Mouse (Mus musculus) lung, adult 2 months (tissue): ENCODE measurements around the gene Stmnd1. TPM values are rescaled to one million over a fixed set of nuclear protein-coding genes. Genes with fewer than 3 reads are reported as not detected.
A peak's percentile ranks its signal among the peaks of the same experiment; 100 is the strongest.

Experiments
- DNase-seq: peaks from one replicate; pipeline ENCODE4 v3.0.0; 2022
- H3K4me1 ChIP-seq: fragments of 200-500 bp; 2 replicates; pipeline ENCODE4 v1.6.1; 2011; ENCODE audit warnings: low read length; ENCODE audit not compliant: control insufficient read depth, insufficient read depth
- H3K4me3 ChIP-seq: fragments of 200-500 bp; replicated peaks from 2 replicates; pipeline ENCODE3; 2011; ENCODE audit warnings: low read depth, mild to moderate bottlenecking, control low read depth, low read length; ENCODE audit errors: extremely low read depth
- CTCF ChIP-seq: fragments of 200-500 bp; IDR thresholded peaks from 2 replicates; pipeline ENCODE4 v1.5.1; 2011; ENCODE audit warnings: mild to moderate bottlenecking, low read length, control low read depth; ENCODE audit not compliant: insufficient read depth
- POLR2A ChIP-seq: fragments of 200-500 bp; IDR thresholded peaks from 2 replicates; pipeline ENCODE4 v1.6.1; 2011; ENCODE audit warnings: low read depth, mild to moderate bottlenecking, control low read depth, low read length, borderline replicate concordance; ENCODE audit errors: extremely low read depth
- WGBS: fragments of 180-500 bp; shearing (Covaris S2); methylation state at CpG from one replicate; pipeline ENCODE4 v1.1.7; 2018; 5-methylcytosine and 5-hydroxymethylcytosine counted together
- polyA plus RNA-seq: library from polyadenylated mRNA; depleted of rRNA; stranded (reverse); fragments of >200 nt; gene quantifications from 2 replicates; pipeline ENCODE4 v1.2.3, GENCODE M21; 2012

Stmnd1 gene
- polyA plus RNA-seq, 1 experiment = 2.4 TPM

GRCm38 (mm10) chr13:46254171-46254570, 19.4 kb upstream of the Stmnd1 start:
- DNase-seq = no peak
- Histone ChIP-seq H3K4me1 (no peaks in the 10 kb centered on the region), H3K4me3 (no peak overlapping the region)
- 93% methylated on average over 5 of the region's 5 CpGs for WGBS
- TF ChIP-seq CTCF (no peak), POLR2A (no peak)

- 64% methylated on average over 6 of the region's 6 CpGs for WGBS
- TF ChIP-seq POLR2A (no peak), CTCF (no peak)
- H3K4me3 ChIP-seq = no peak overlapping the region
- H3K4me1 ChIP-seq = no peaks in the 10 kb centered on the region
- DNase-seq = no peak
These were observed 17.9 kb upstream of the Stmnd1 start for GRCm38 (mm10) chr13:46255616-46256015.

GRCm38 (mm10) chr13:46257847-46258246, 15.7 kb upstream of the Stmnd1 start:
- peak; percentile 57; the same call in 1 of the 2 replicates for TF ChIP-seq CTCF
- no peak for TF ChIP-seq POLR2A
- 7% methylated on average over 4 of the region's 4 CpGs for WGBS
- no peak overlapping the region for H3K4me3 ChIP-seq
- DNase-seq = peak; percentile 38
- H3K4me1 ChIP-seq = no peaks in the 10 kb centered on the region

- 39% methylated on average over 4 of the region's 4 CpGs for WGBS
- H3K4me3 ChIP-seq = no peak overlapping the region
- H3K4me1 ChIP-seq = no peaks in the 10 kb centered on the region
- TF ChIP-seq CTCF = no peak
- no peak for TF ChIP-seq POLR2A
- DNase-seq = no peak
These were observed 14.0 kb upstream of the Stmnd1 start for GRCm38 (mm10) chr13:46259526-46259925.

GRCm38 (mm10) chr13:46261244-46261643, 12.3 kb upstream of the Stmnd1 start:
- Histone ChIP-seq H3K4me1 (no peaks in the 10 kb centered on the region), H3K4me3 (no peak overlapping the region)
- TF ChIP-seq POLR2A (no peak), CTCF (no peak)
- no peak for DNase-seq
- 72% methylated on average over 3 of the region's 3 CpGs for WGBS

GRCm38 (mm10) chr13:46267783-46268182, 5.7 kb upstream of the Stmnd1 start:
- Histone ChIP-seq H3K4me3 (no peak overlapping the region), H3K4me1 (peaks cover 5% of the 10 kb centered on the region; the same call in 1 of the 2 replicates)
- DNase-seq = no peak
- no peak for TF ChIP-seq CTCF
- TF ChIP-seq POLR2A = no peak

DNA sequence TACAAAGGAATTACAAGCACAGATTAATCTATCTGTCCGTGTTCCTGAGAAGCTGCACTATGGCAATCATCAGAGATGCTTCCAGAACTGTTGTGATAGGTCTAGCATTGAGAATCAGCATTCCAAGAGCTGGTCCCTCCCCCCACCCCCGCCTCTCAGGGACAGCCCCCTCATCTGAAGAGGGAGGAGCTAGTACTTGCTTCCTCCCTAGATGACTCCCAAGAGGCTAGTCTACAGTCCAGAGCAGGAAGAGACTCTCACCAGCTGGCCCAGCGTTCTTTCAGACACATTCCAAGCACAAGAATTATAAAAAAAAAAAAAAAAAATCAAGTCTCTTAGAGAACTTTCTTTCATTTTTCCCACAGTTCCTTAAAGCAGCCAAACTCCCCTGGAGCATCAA, 5.2 kb upstream of the Stmnd1 start:
- Histone ChIP-seq H3K4me3 (no peak overlapping the region), H3K4me1 (peaks cover 5% of the 10 kb centered on the region; the same call in 1 of the 2 replicates)
- no peak for DNase-seq
- WGBS = 25% methylated on average over 3 of the region's 3 CpGs
- no peak for TF ChIP-seq CTCF
- no peak for TF ChIP-seq POLR2A

DNA sequence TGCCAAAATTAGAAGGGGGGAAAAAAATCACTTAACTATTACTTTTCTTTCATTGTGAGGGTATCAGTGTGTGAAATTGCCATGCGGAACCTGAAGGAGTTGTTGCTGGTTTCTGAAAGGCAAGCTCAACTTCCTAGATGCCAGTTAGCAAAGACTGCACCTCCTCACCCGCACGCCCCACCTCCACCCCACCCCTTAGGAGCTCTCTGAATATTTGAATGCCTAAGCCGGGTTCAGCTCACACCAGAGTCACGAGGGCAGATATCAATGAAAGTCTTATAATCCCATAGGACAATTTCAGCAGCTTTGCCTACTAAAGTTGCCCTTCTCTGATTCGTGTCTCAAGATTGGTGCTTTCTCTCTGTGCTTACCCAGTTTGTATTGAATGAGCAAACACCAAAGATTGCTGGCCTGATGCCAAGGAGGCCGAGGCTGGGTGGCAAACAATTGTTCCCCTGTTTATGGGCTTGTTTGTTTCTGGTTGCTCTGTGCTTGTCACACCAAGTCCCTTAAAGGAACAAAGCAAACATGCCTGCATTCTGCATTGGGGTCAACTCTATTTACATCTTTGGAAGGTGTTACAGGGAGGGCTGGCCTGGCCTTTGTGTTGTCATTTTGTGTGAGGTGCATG, 4.6 kb upstream of the Stmnd1 start:
- no peak for TF ChIP-seq POLR2A
- TF ChIP-seq CTCF = no peak
- DNase-seq = peak; percentile 7
- 36% methylated on average over 7 of the region's 7 CpGs for WGBS
- H3K4me1 ChIP-seq = peaks cover 5% of the 10 kb centered on the region; the same call in 1 of the 2 replicates
- no peak overlapping the region for H3K4me3 ChIP-seq

GRCm38 (mm10) chr13:46272811-46273452, 589 bp upstream of the Stmnd1 start:
- no peak for DNase-seq
- H3K4me3 ChIP-seq = no peak overlapping the region
- TF ChIP-seq POLR2A = no peak
- no peak for TF ChIP-seq CTCF
- peaks cover 5% of the 10 kb centered on the region; the same call in 1 of the 2 replicates for H3K4me1 ChIP-seq
- 7% methylated on average over 17 of the region's 17 CpGs for WGBS

DNA sequence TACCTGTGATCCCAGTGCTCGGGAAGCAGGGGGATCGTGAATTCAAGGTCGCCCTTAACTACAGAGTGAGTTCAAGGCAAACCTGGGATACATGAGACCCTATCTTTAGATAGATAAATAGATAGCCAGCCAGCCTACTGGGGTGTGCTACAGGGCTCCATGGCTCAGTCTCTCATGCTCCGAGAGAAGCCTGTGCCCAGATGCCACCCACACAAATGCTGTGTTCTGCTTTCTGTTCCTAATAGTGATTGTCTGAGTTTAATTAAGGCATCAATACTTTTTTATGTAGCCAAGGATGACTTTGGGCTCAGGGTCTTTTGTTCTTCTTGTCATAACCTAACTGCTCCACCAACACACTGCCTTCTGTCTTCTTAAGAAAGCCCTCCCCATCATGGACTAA, 2.2 kb downstream of the Stmnd1 start:
- TF ChIP-seq POLR2A (no peak), CTCF (no peak)
- no peak for DNase-seq
- WGBS = 95% methylated on average over 4 of the region's 4 CpGs

More for the DNA sequence above, 2.2 kb downstream of the Stmnd1 start:
- Histone ChIP-seq H3K4me1 (no peaks in the 10 kb centered on the region), H3K4me3 (no peak overlapping the region)
